Mouse (Mus musculus): ENCODE measurements around the gene Nck1.

DNA sequence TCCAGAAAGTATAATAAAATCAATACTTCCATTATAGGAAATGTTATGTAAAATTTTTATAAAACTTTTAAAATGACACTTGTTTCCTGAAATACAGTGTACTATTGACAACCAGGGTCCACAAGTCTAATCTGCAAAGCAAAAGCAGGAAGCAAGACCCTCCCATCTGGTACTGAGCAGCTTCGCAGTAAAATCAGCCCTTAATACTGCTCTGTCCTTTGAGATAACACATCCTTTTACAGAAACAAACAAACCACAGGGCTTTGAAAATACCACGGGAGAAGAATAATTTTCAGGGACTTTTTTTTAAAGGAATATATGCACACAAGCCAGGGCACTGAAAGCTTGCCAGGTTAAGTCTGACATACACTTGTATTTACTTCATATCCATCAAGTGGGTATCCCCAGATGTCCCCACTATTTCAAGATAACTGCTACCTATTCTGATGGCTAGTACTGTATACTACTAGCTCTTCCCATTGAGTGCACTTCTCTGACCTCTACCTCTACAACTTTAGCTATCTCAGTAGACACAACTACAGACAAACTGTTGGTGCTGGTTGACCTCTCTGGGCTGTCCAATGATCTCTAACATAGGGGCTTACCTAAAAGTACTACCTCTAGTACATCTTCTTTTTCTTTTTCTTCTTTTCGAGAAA, 13.0 kb downstream of the Nck1 start:
- TF ChIP-seq GATA1 (IDR thresholded peaks at IDR 0.05; ENCODE audit: borderline replicate concordance, low read length) (no peak), FLI1 (IDR thresholded peaks at IDR 0.05; ENCODE audit: low read length) (no peak)
